Mouse (Mus musculus) bone marrow, adult 2 months (tissue): ENCODE results near the gene Gpc3. TPM values are rescaled to one million over a fixed set of nuclear protein-coding genes. Genes with fewer than 3 reads are reported as not detected.

Source experiments
- H3K27ac ChIP-seq: fragments of 200-500 bp; 2 replicates; pipeline ENCODE4 v1.5.1; 2012; ENCODE audit warnings: low read depth, mild to moderate bottlenecking, control low read depth, inconsistent platforms, low read length; ENCODE audit not compliant: control insufficient read depth, poor library complexity, insufficient read depth
- H3K4me1 ChIP-seq: fragments of 200-500 bp; 2 replicates; pipeline ENCODE4 v1.6.1; 2011; ENCODE audit warnings: low read length; ENCODE audit not compliant: control insufficient read depth, insufficient read depth
- H3K4me3 ChIP-seq: fragments of 200-500 bp; replicated peaks from 2 replicates; pipeline ENCODE3; 2011; ENCODE audit warnings: mild to moderate bottlenecking, low read depth, low read length, control low read depth; ENCODE audit not compliant: control insufficient read depth
- CTCF ChIP-seq: fragments of 200-500 bp; IDR thresholded peaks from 2 replicates; pipeline ENCODE4 v1.5.1; 2011; ENCODE audit warnings: low read length, control low read depth; ENCODE audit not compliant: control insufficient read depth, insufficient read depth
- POLR2A ChIP-seq: fragments of 200-500 bp; IDR thresholded peaks from 2 replicates; pipeline ENCODE4 v1.6.1; 2011; ENCODE audit warnings: low read depth, mild to moderate bottlenecking, control low read depth, low read length, borderline replicate concordance; ENCODE audit not compliant: control insufficient read depth
- WGBS: fragments of 180-500 bp; shearing (Covaris S2); methylation state at CpG from one replicate; pipeline ENCODE4 v1.1.7; 2018; 5-methylcytosine and 5-hydroxymethylcytosine counted together
- polyA plus RNA-seq: library from polyadenylated mRNA; stranded (reverse); fragments of >200 nt; gene quantifications from 2 replicates; pipeline ENCODE4 v1.2.4, GENCODE M21; 2011; ENCODE audit warnings: low replicate concordance; ENCODE audit not compliant: missing spikeins, insufficient read depth, insufficient read length

Gpc3 gene
- polyA plus RNA-seq, 1 experiment = 3.2 TPM

GRCm38 (mm10) chrX:52455074-52455588 is 158.6 kb downstream of the Gpc3 start:
- WGBS = 67% methylated on average over 5 of the region's 5 CpGs
- TF ChIP-seq POLR2A (no peak), CTCF (no peak)

DNA sequence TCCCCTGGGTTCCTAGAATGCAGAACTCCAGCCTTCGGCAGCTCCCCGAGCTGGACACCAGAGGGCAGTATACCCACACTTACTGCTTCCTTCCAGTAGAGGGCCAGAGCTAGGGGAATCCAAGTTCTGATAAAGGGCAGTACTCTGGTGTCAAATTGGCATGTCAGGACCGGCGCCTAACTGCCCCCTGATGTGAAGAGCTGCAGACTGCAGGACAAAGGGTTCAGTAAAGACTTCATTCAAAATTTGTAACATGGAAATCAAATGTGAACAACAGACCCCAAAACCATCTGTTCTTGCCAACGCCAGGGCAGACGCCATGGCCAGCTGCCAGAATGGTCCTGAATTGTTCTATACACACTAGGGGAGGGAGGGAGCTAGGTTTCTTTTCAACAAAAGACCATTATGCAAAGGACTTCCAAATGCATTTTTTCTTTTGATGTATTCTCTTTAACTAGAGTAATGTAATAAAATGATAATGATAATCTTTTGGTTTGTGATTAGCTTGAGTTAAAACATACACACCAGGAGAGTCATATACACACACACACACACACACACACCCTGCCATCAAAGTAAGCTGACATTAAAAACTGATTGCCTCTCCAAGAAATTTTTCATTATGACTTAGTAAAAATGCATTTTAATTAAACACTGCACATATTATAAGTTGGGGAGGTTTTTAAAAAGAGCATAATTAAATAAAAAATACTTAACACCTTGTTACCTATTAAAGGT is 160.1 kb downstream of the Gpc3 start:
- Histone ChIP-seq H3K4me1 (no peaks in the 10 kb centered on the region), H3K27ac (no peak overlapping the region)

More at GRCm38 (mm10) chrX:52455074-52455588, 158.6 kb downstream of the Gpc3 start:
- H3K27ac ChIP-seq = no peak overlapping the region
- H3K4me3 ChIP-seq = no peak overlapping the region
- H3K4me1 ChIP-seq = no peaks in the 10 kb centered on the region

GRCm38 (mm10) chrX:52449177-52449576 is 164.6 kb downstream of the Gpc3 start:
- Histone ChIP-seq H3K4me1 (no peaks in the 10 kb centered on the region), H3K4me3 (no peak overlapping the region), H3K27ac (no peak overlapping the region)
- TF ChIP-seq CTCF (no peak), POLR2A (no peak)
- WGBS = 17% methylated on average over 2 of the region's 2 CpGs

More for the DNA sequence above, 160.1 kb downstream of the Gpc3 start:
- no peak overlapping the region for H3K4me3 ChIP-seq
- 39% methylated on average over 6 of the region's 6 CpGs for WGBS
- peak; percentile 81 for TF ChIP-seq CTCF
- TF ChIP-seq POLR2A = no peak

- 66% methylated on average over 3 of the region's 3 CpGs for WGBS
- H3K4me1 ChIP-seq = no peaks in the 10 kb centered on the region
- TF ChIP-seq CTCF (no peak), POLR2A (no peak)
- H3K4me3 ChIP-seq = no peak overlapping the region
- H3K27ac ChIP-seq = no peak overlapping the region
Observed at GRCm38 (mm10) chrX:52448496-52448895, 165.3 kb downstream of the Gpc3 start.

GRCm38 (mm10) chrX:52446530-52446929 is 167.2 kb downstream of the Gpc3 start:
- H3K4me3 ChIP-seq = no peak overlapping the region

DNA sequence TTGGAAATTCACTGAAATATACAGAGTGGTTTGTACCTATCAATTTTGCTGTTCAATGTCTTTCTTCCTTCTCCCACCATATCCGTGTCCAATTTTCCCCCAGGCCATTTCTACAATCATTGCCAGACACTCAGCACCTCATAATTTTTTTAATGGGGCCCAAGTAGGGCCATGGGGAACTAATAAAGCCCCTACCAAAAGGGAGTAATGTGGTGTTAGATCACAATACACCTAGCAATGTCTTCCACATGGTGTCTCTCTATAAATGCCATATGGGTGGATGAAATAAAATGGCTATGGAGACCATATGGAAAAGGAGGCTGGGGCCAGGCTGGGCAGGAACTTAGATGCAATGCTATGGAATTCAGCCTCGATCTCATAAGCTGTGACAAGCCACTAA is 168.8 kb downstream of the Gpc3 start:
- Histone ChIP-seq H3K4me3 (no peak overlapping the region), H3K27ac (no peak overlapping the region), H3K4me1 (no peaks in the 10 kb centered on the region)
- 62% methylated on average over 2 of the region's 2 CpGs for WGBS
- no peak for TF ChIP-seq CTCF
- TF ChIP-seq POLR2A = no peak

More at GRCm38 (mm10) chrX:52446530-52446929, 167.2 kb downstream of the Gpc3 start:
- TF ChIP-seq POLR2A = no peak
- no peak for TF ChIP-seq CTCF
- H3K4me1 ChIP-seq = no peaks in the 10 kb centered on the region
- WGBS = 65% methylated on average over 3 of the region's 3 CpGs
- H3K27ac ChIP-seq = no peak overlapping the region

- Histone ChIP-seq H3K27ac (no peak overlapping the region), H3K4me1 (no peaks in the 10 kb centered on the region), H3K4me3 (no peak overlapping the region)
- TF ChIP-seq CTCF (no peak), POLR2A (no peak)
- WGBS = 46% methylated on average over 3 of the region's 3 CpGs
Observed at GRCm38 (mm10) chrX:52441798-52442197, 172.0 kb downstream of the Gpc3 start.

DNA sequence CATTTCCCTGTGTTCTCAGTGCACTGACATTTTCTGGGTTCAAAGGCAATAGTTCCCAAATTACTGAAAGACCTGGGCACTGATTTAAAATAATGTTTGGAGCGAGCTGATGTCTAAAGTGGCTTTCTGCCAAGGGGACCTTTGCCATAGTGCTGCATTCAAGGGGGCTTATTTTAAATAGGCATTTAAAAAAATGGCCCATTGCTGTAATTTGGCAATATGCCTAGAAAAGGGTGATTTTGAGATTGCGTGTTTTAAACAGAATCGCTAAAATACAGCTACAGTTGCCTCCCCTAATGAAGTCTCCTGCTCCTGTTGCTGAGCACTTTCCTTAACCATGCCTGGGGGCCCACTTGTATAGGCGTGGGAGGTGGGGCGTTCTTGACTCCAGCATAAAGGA is 174.3 kb downstream of the Gpc3 start:
- TF ChIP-seq POLR2A (no peak), CTCF (no peak)
- H3K27ac ChIP-seq = no peak overlapping the region
- H3K4me1 ChIP-seq = no peaks in the 10 kb centered on the region
- 69% methylated on average over 5 of the region's 5 CpGs for WGBS
- H3K4me3 ChIP-seq = no peak overlapping the region

DNA sequence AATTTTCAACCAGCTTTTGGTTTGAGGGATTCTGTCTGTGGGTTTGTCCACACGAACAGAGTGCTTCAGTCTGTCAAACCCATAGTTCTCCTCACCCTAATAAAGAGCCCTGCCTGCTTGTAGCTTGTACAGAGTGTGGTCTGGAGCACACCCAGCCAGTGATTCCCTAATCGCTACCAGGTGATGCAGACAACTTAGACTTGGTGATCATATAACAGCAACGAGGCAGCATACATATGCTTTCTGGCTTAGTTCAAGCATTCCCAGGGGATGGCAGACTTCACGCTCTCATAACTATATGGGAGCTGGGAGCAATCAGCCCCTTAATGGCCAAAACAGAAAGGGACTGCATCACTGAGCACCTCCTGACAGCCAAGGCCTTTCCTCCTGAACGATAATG is 188.1 kb downstream of the Gpc3 start:
- Histone ChIP-seq H3K4me1 (no peaks in the 10 kb centered on the region), H3K27ac (no peak overlapping the region), H3K4me3 (no peak overlapping the region)
- 78% methylated on average over 5 of the region's 5 CpGs for WGBS
- TF ChIP-seq CTCF (no peak), POLR2A (no peak)
